Comparison of ENCODE assay signal across 8 mouse cellular contexts in the genomic region with DNA sequence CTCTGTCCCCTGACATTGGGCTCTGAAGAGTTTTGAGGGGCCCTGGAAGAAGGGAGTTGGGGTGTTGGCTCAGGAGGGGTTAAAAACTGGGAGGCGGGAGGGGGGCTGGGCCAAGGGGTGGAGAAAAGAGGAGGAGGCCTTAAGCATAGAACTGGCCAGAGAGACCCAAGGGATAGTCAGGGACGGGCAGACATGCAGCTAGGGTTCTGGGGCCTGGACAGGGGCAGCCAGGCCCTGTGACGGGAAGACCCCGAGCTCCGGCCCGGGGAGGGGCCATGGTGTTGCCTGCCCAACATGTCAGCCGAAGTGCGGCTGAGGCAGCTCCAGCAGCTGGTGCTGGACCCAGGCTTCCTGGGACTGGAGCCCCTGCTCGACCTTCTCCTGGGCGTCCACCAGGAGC. TPM values are rescaled to one million over a fixed set of nuclear protein-coding genes. Genes with fewer than 3 reads are reported as not detected.
DNase-seq lines count a peak whose midpoint lies in the region; ATAC-seq and TF ChIP-seq lines count a peak whose summit lies in the region.

A gene (plus strand): TSS at position 149 of the 400 bp plus-strand sequence.

- peaks cover 54% of the 10 kb centered on the region for H3K36me3 ChIP-seq in embryonic facial prominence, embryonic 15.5 days
- H3K36me3 ChIP-seq in hindbrain, embryonic 11.5 days (ENCODE audit: control insufficient read depth, insufficient read depth, low read length) = peaks cover 11% of the 10 kb centered on the region
- H3K36me3 ChIP-seq in limb, embryonic 14.5 days (ENCODE audit: control insufficient read depth, insufficient read depth, low read length) = peaks cover 64% of the 10 kb centered on the region
- peaks cover 23% of the 10 kb centered on the region for H3K36me3 ChIP-seq in stomach, postnatal 0 days (ENCODE audit: control insufficient read depth, insufficient read depth, low read length)

- no peaks in the 10 kb centered on the region for H3K27me3 ChIP-seq in embryonic facial prominence, embryonic 15.5 days
- H3K27me3 ChIP-seq in hindbrain, embryonic 11.5 days (ENCODE audit: control insufficient read depth, insufficient read depth, low read length) = no peaks in the 10 kb centered on the region
- no peaks in the 10 kb centered on the region for H3K27me3 ChIP-seq in limb, embryonic 14.5 days (ENCODE audit: control insufficient read depth, insufficient read depth, low read length)
- H3K27me3 ChIP-seq in stomach, postnatal 0 days (ENCODE audit: control insufficient read depth, insufficient read depth, low read length) = no peaks in the 10 kb centered on the region

- H3K9ac ChIP-seq in embryonic facial prominence, embryonic 15.5 days = peak within 1 kb of the TSS; percentile 4; the same call in 1 of the 2 replicates
- H3K9ac ChIP-seq in hindbrain, embryonic 11.5 days (ENCODE audit: low read depth, low read length) = no peak within 1 kb of the TSS
- H3K9ac ChIP-seq in limb, embryonic 14.5 days (ENCODE audit: low read depth, low read length, severe bottlenecking) = peak within 1 kb of the TSS; percentile 34; the same call in 1 of the 2 replicates
- peak within 1 kb of the TSS; percentile 65 for H3K9ac ChIP-seq in stomach, postnatal 0 days (ENCODE audit: low read length)

- peak within 1 kb of the TSS; percentile 34 for H3K4me2 ChIP-seq in embryonic facial prominence, embryonic 15.5 days (replicated peaks)
- H3K4me2 ChIP-seq in hindbrain, embryonic 11.5 days (replicated peaks; ENCODE audit: low read depth, low read length) = no peak within 1 kb of the TSS
- H3K4me2 ChIP-seq in limb, embryonic 14.5 days (replicated peaks; ENCODE audit: low read depth, low read length, severe bottlenecking) = peak within 1 kb of the TSS; percentile 27
- H3K4me2 ChIP-seq in stomach, postnatal 0 days (replicated peaks; ENCODE audit: low read depth) = peak within 1 kb of the TSS; percentile 69

- no peaks in the 10 kb centered on the region for H3K9me3 ChIP-seq in embryonic facial prominence, embryonic 15.5 days (replicated peaks)
- H3K9me3 ChIP-seq in hindbrain, embryonic 11.5 days (ENCODE audit: control insufficient read depth, low read length) = no peaks in the 10 kb centered on the region
- H3K9me3 ChIP-seq in limb, embryonic 14.5 days (ENCODE audit: control insufficient read depth, low read length) = no peaks in the 10 kb centered on the region
- H3K9me3 ChIP-seq in stomach, postnatal 0 days (ENCODE audit: control insufficient read depth, low read length) = no peaks in the 10 kb centered on the region

- TF ChIP-seq EP300 in stomach, postnatal 0 days (optimal IDR thresholded peaks at IDR 0.05) = no peak

- peak within 1 kb of the TSS; percentile 32 for H3K4me3 ChIP-seq in embryonic facial prominence, embryonic 15.5 days (replicated peaks)
- H3K4me3 ChIP-seq in hindbrain, embryonic 11.5 days (ENCODE audit: low read depth, low read length) = no peak within 1 kb of the TSS
- H3K4me3 ChIP-seq in limb, embryonic 14.5 days (replicated peaks; ENCODE audit: low read length) = peak within 1 kb of the TSS; percentile 19
- peak within 1 kb of the TSS; percentile 54 for H3K4me3 ChIP-seq in stomach, postnatal 0 days (ENCODE audit: low read depth, low read length)

- no peak for TF ChIP-seq CTCF in stomach, postnatal 0 days (IDR thresholded peaks at IDR 0.05; ENCODE audit: low read depth)

- WGBS in embryonic facial prominence, embryonic 15.5 days = 35% methylated on average over 10 of the region's 10 CpGs
- WGBS in hindbrain, embryonic 11.5 days = 57% methylated on average over 10 of the region's 10 CpGs
- WGBS in limb, embryonic 14.5 days = 52% methylated on average over 10 of the region's 10 CpGs
- 29% methylated on average over 10 of the region's 10 CpGs for WGBS in stomach, postnatal 0 days

- 0 out of 2 replicates have a peak, but pooled peaks have one; percentile 55 for ATAC-seq in embryonic facial prominence, embryonic 15.5 days (ENCODE audit: insufficient number of reproducible peaks, low FRiP score, low TSS enrichment, low read depth)
- ATAC-seq in hindbrain, embryonic 11.5 days (ENCODE audit: low FRiP score) = peak; percentile 28; the same call in 1 of the 2 replicates
- peak; percentile 34 for ATAC-seq in limb, embryonic 14.5 days (ENCODE audit: low FRiP score, low read depth)
- peak; percentile 46 for ATAC-seq in stomach, postnatal 0 days (ENCODE audit: low FRiP score, low TSS enrichment)

- peaks cover 64% of the 10 kb centered on the region for H3K4me1 ChIP-seq in embryonic facial prominence, embryonic 15.5 days
- no peaks in the 10 kb centered on the region for H3K4me1 ChIP-seq in hindbrain, embryonic 11.5 days (replicated peaks; ENCODE audit: control insufficient read depth, insufficient read depth, low read length)
- peaks cover 26% of the 10 kb centered on the region for H3K4me1 ChIP-seq in limb, embryonic 14.5 days (ENCODE audit: control insufficient read depth, insufficient read depth, low read length)
- peaks cover 15% of the 10 kb centered on the region for H3K4me1 ChIP-seq in stomach, postnatal 0 days (replicated peaks; ENCODE audit: control insufficient read depth, insufficient read depth)

- DNase-seq in 3134 (ENCODE audit: extremely low read depth, insufficient read length, low spot score) = peak; percentile 76
- DNase-seq in CD4-positive helper T cell, adult 2 months (ENCODE audit: low read depth, low spot score) = peak; percentile 1
- DNase-seq in hindbrain, embryonic 11.5 days (ENCODE audit: low spot score) = no peak
- no peak for DNase-seq in limb, embryonic 14.5 days (ENCODE audit: low spot score)
- DNase-seq in stomach, postnatal 0 days (ENCODE audit: low spot score) = peak; percentile 51
- DNase-seq in embryo, embryonic 10 days (ENCODE audit: low spot score) = no peak
- no peak for DNase-seq in ovary, adult 18-20 months (ENCODE audit: low spot score)

- TF ChIP-seq POLR2A in limb, embryonic 14.5 days (IDR thresholded peaks at IDR 0.05; ENCODE audit: borderline replicate concordance, extremely low read depth, insufficient read depth, insufficient read length) = no peak

- peak within 1 kb of the TSS; percentile 52 for H3K27ac ChIP-seq in embryonic facial prominence, embryonic 15.5 days (replicated peaks)
- no peak within 1 kb of the TSS for H3K27ac ChIP-seq in hindbrain, embryonic 11.5 days (ENCODE audit: low read depth, low read length)
- peak within 1 kb of the TSS; percentile 5; the same call in 1 of the 2 replicates for H3K27ac ChIP-seq in limb, embryonic 14.5 days (replicated peaks; ENCODE audit: low read depth, low read length)
- H3K27ac ChIP-seq in stomach, postnatal 0 days (replicated peaks) = peak within 1 kb of the TSS; percentile 83

RNA-seq across cellular contexts. Expression of the gene that starts here (rescaled TPM):
- 42.4 and 60.4 TPM in 2 replicates for polyA plus RNA-seq in embryonic facial prominence, embryonic 15.5 days (2015; fragmentation: Nextera tagmentation; extraction: Ambion mirVana)
- 10.3 and 12.2 TPM in 2 replicates for polyA plus RNA-seq in hindbrain, embryonic 11.5 days (2014; fragmentation: Nextera tagmentation; extraction: Ambion mirVana)
- polyA plus RNA-seq in limb, embryonic 14.5 days (2012; rRNA removed) = 143 and 177 TPM in 2 replicates
- polyA plus RNA-seq in limb, embryonic 14.5 days (2014; fragmentation: Nextera tagmentation; extraction: Ambion mirVana) = 33.1 and 37.1 TPM in 2 replicates
- 91.3 and 103 TPM in 2 replicates for polyA plus RNA-seq in stomach, postnatal 0 days (2015; fragmentation: Nextera tagmentation; extraction: Ambion mirVana)

Comparison
In these comparisons a context has a peak if more than half of its experiments do, and no peak if none do; other contexts are left out.
1. DNase-seq: peak in 3134 (single experiment), CD4-positive helper T cell, adult 2 months (single experiment) and stomach, postnatal 0 days (single experiment); none in hindbrain, embryonic 11.5 days (single experiment), limb, embryonic 14.5 days (single experiment), embryo, embryonic 10 days (single experiment) and ovary, adult 18-20 months (single experiment).
2. Peak in every context shown above with its lines, with median percentiles within 50 percentile points of each other: ATAC-seq.